In genomic region chr5:75160530-75161170, GRCm38 (mm10) we compare ENCODE assay signal across 28 mouse cellular contexts. TPM values are rescaled to one million over a fixed set of nuclear protein-coding genes. Genes with fewer than 3 reads are reported as not detected.
DNase-seq lines count a peak whose midpoint lies in the region; ATAC-seq and TF ChIP-seq lines count a peak whose summit lies in the region.
"Had no signal": no experiment of that assay in that cellular context is flagged by ENCODE, and none has a peak within 500 bp of the region (broad histone marks: within the 10 kb centered on the region; RNA-seq: fewer than 3 reads in every experiment).

No protein-coding gene starts in this region.

- ATAC-seq in heart, embryonic 11.5 days (replicated peaks; ENCODE audit: insufficient number of reproducible peaks, low FRiP score, low TSS enrichment), result no peak
- ATAC-seq in hindbrain, postnatal 0 days, result no peak
- no peak for ATAC-seq in hindbrain, embryonic 12.5 days (ENCODE audit: low FRiP score)
- no peak for ATAC-seq in limb, embryonic 12.5 days (ENCODE audit: insufficient number of reproducible peaks, insufficient read depth, low FRiP score, low TSS enrichment, low read depth)
- ATAC-seq: forebrain, embryonic 14.5 days; Patski had no signal

- no peaks in the 10 kb centered on the region for H3K27me3 ChIP-seq in heart, embryonic 11.5 days (ENCODE audit: control insufficient read depth, insufficient read depth, low read length)
- H3K27me3 ChIP-seq in heart, adult 2 months (ENCODE audit: control insufficient read depth, insufficient read depth, low read length), result no peaks in the 10 kb centered on the region
- no peaks in the 10 kb centered on the region for H3K27me3 ChIP-seq in hindbrain, postnatal 0 days (ENCODE audit: insufficient read depth, low read length)
- H3K27me3 ChIP-seq in hindbrain, embryonic 12.5 days, result peaks cover 11% of the 10 kb centered on the region
- H3K27me3 ChIP-seq in limb, embryonic 12.5 days, result no peaks in the 10 kb centered on the region
- H3K27me3 ChIP-seq: CH12.LX; embryonic facial prominence, embryonic 15.5 days had no signal

- TF ChIP-seq CTCF in heart, adult 2 months (IDR thresholded peaks at IDR 0.05), result no peak
- no peak for TF ChIP-seq CTCF in hindbrain, postnatal 0 days (IDR thresholded peaks at IDR 0.05; ENCODE audit: low read depth)
- no peak for TF ChIP-seq CTCF in brain, embryonic 14.5 days (IDR thresholded peaks at IDR 0.05; ENCODE audit: borderline replicate concordance, extremely low read depth, insufficient read depth, insufficient read length)

- 22% methylated on average over 12 of the region's 12 CpGs for WGBS in heart, embryonic 11.5 days (ENCODE audit: insufficient replicate concordance)
- 31% methylated on average over 12 of the region's 12 CpGs for WGBS in heart, adult 2 months
- WGBS in hindbrain, postnatal 0 days, result 57% methylated on average over 12 of the region's 12 CpGs
- WGBS in hindbrain, embryonic 12.5 days, result 69% methylated on average over 12 of the region's 12 CpGs
- WGBS in limb, embryonic 12.5 days, result 44% methylated on average over 12 of the region's 12 CpGs

- no peak overlapping the region; the same call in 1 of the 2 replicates for H3K27ac ChIP-seq in heart, embryonic 11.5 days (ENCODE audit: low read depth, low read length)
- H3K27ac ChIP-seq in heart, adult 2 months, result no peak overlapping the region
- peak overlapping the region; percentile 48; the same call in 1 of the 2 replicates for H3K27ac ChIP-seq in hindbrain, postnatal 0 days
- H3K27ac ChIP-seq in hindbrain, embryonic 12.5 days, result no peak overlapping the region
- no peak overlapping the region for H3K27ac ChIP-seq in limb, embryonic 12.5 days
- H3K27ac ChIP-seq: embryonic facial prominence, embryonic 15.5 days; kidney, embryonic 15.5 days; liver, embryonic 14.5 days; stomach, postnatal 0 days had no signal

- TF ChIP-seq POLR2A in heart, adult 2 months (IDR thresholded peaks at IDR 0.05; ENCODE audit: insufficient read depth, low read depth, low read length), result no peak
- no peak for TF ChIP-seq POLR2A in brain, embryonic 14.5 days (IDR thresholded peaks at IDR 0.05; ENCODE audit: borderline replicate concordance, extremely low read depth, insufficient read depth, insufficient read length, poor library complexity, severe bottlenecking)

- H3K9ac ChIP-seq in heart, embryonic 11.5 days (ENCODE audit: low read depth, low read length), result 0 out of 2 replicates have a peak overlapping the region, but pooled peaks have one; percentile 28
- no peak overlapping the region for H3K9ac ChIP-seq in heart, adult 2 months (ENCODE audit: low read depth, low read length)
- H3K9ac ChIP-seq in hindbrain, postnatal 0 days (replicated peaks; ENCODE audit: low read length), result no peak overlapping the region
- no peak overlapping the region for H3K9ac ChIP-seq in hindbrain, embryonic 12.5 days
- peak overlapping the region; percentile 31; the same call in 1 of the 2 replicates for H3K9ac ChIP-seq in limb, embryonic 12.5 days (replicated peaks)
- H3K9ac ChIP-seq: embryonic facial prominence, embryonic 15.5 days; kidney, embryonic 15.5 days; liver, embryonic 14.5 days; lung, embryonic 14.5 days had no signal

- no peak for TF ChIP-seq EP300 in heart, adult 2 months (IDR thresholded peaks at IDR 0.05; ENCODE audit: insufficient read depth, low read depth, low read length)

- intact Hi-C loops in heart, adult 2 months (cut with DNase I), result no loop called here

- H3K4me3 ChIP-seq in heart, embryonic 11.5 days (ENCODE audit: low read depth, low read length), result no peak overlapping the region
- no peak overlapping the region for H3K4me3 ChIP-seq in heart, adult 2 months
- H3K4me3 ChIP-seq in hindbrain, postnatal 0 days (ENCODE audit: low read length), result no peak overlapping the region
- no peak overlapping the region for H3K4me3 ChIP-seq in hindbrain, embryonic 12.5 days
- peak overlapping the region; percentile 12; the same call in 1 of the 2 replicates for H3K4me3 ChIP-seq in limb, embryonic 12.5 days (replicated peaks)
- H3K4me3 ChIP-seq: embryonic facial prominence, embryonic 15.5 days; kidney, embryonic 15.5 days; megakaryocyte, embryonic 14.5 days; myocyte had no signal

- no peaks in the 10 kb centered on the region for H3K9me3 ChIP-seq in heart, embryonic 11.5 days (replicated peaks; ENCODE audit: control insufficient read depth, low read length)
- H3K9me3 ChIP-seq in hindbrain, postnatal 0 days (ENCODE audit: low read length), result no peaks in the 10 kb centered on the region
- no peaks in the 10 kb centered on the region for H3K9me3 ChIP-seq in hindbrain, embryonic 12.5 days (replicated peaks)
- no peaks in the 10 kb centered on the region for H3K9me3 ChIP-seq in limb, embryonic 12.5 days
- H3K9me3 ChIP-seq: embryonic facial prominence, embryonic 15.5 days; G1E; kidney, embryonic 15.5 days; megakaryocyte, embryonic 14.5 days had no signal

- no peaks in the 10 kb centered on the region for H3K36me3 ChIP-seq in heart, embryonic 11.5 days (ENCODE audit: control insufficient read depth, insufficient read depth, low read length)
- H3K36me3 ChIP-seq in heart, adult 2 months (ENCODE audit: control insufficient read depth, insufficient read depth, low read length), result no peaks in the 10 kb centered on the region
- H3K36me3 ChIP-seq in hindbrain, postnatal 0 days (ENCODE audit: insufficient read depth, low read length), result no peaks in the 10 kb centered on the region
- H3K36me3 ChIP-seq in hindbrain, embryonic 12.5 days, result no peaks in the 10 kb centered on the region
- H3K36me3 ChIP-seq in limb, embryonic 12.5 days, result peaks cover 76% of the 10 kb centered on the region
- H3K36me3 ChIP-seq: G1E had no signal

- H3K79me2 ChIP-seq in heart, adult 2 months (replicated peaks; ENCODE audit: control insufficient read depth, insufficient read depth, low read length), result no peaks in the 10 kb centered on the region

- peaks cover 11% of the 10 kb centered on the region; the same call in 1 of the 2 replicates for H3K4me1 ChIP-seq in heart, embryonic 11.5 days (ENCODE audit: control insufficient read depth, insufficient read depth, low read length)
- peaks cover 1% of the 10 kb centered on the region; the same call in 1 of the 2 replicates for H3K4me1 ChIP-seq in heart, adult 2 months (ENCODE audit: control insufficient read depth, insufficient read depth, low read length)
- no peaks in the 10 kb centered on the region for H3K4me1 ChIP-seq in hindbrain, postnatal 0 days (ENCODE audit: insufficient read depth, low read length)
- peaks cover 8% of the 10 kb centered on the region; the same call in 1 of the 2 replicates for H3K4me1 ChIP-seq in hindbrain, embryonic 12.5 days
- H3K4me1 ChIP-seq in limb, embryonic 12.5 days (replicated peaks), result peaks cover 50% of the 10 kb centered on the region

- DNase-seq in heart, adult 2 months, result no peak
- no peak for DNase-seq in hindbrain, postnatal 0 days (ENCODE audit: low spot score)
- peak; percentile 55 for DNase-seq in brain, embryonic 14.5 days (ENCODE audit: low read depth)
- DNase-seq in thymus, adult 18-20 months, result no peak
- no peak for DNase-seq in layer of hippocampus, adult 11-12 months (ENCODE audit: low spot score)
- DNase-seq: adrenal gland, postnatal 36 days; B cell, adult 2 months; cerebellum, adult 11 months; cerebellum, postnatal 25 days; gastrocnemius, postnatal 10 days; heart, postnatal 14 days; kidney, adult 11 months; kidney, postnatal 36 days; lung, embryonic 14.5 days; midbrain, embryonic 14.5 days had no signal

- H3K4me2 ChIP-seq in heart, embryonic 11.5 days, result 0 out of 2 replicates have a peak overlapping the region, but pooled peaks have one; percentile 6
- 0 out of 2 replicates have a peak overlapping the region, but pooled peaks have one; percentile 18 for H3K4me2 ChIP-seq in hindbrain, postnatal 0 days (ENCODE audit: low read depth, low read length)
- H3K4me2 ChIP-seq in hindbrain, embryonic 12.5 days (replicated peaks), result no peak overlapping the region
- peak overlapping the region; percentile 64 for H3K4me2 ChIP-seq in limb, embryonic 12.5 days
- H3K4me2 ChIP-seq: embryonic facial prominence, embryonic 15.5 days; kidney, embryonic 15.5 days; lung, embryonic 14.5 days had no signal

RNA-seq across cellular contexts. Expression of gene Pdgfra, which starts 8.6 kb away (rescaled TPM):
- 28.0 and 37.4 TPM in 2 replicates for polyA plus RNA-seq in heart, embryonic 11.5 days (2014; fragmentation: Nextera tagmentation; extraction: Ambion mirVana)
- 10 to 100 TPM; 27.8 to 29.3 TPM for total RNA-seq in heart, adult 2 months (2021)
- 11.8 and 23.3 TPM in 2 replicates for polyA plus RNA-seq in heart, adult 2 months (2012; rRNA removed)
- total RNA-seq in hindbrain, postnatal 0 days (2014; rRNA removed), result 60.2 and 63.0 TPM in 2 replicates
- 21.9 and 25.7 TPM in 2 replicates for polyA plus RNA-seq in hindbrain, postnatal 0 days (2015; fragmentation: Nextera tagmentation; extraction: Ambion mirVana)
- polyA plus RNA-seq in hindbrain, embryonic 12.5 days (2016; fragmentation: Nextera tagmentation; extraction: Ambion mirVana), result 50.1 and 60.1 TPM in 2 replicates
- polyA plus RNA-seq in brain, embryonic 14.5 days (2012; rRNA removed), result 7.2 and 16.3 TPM in 2 replicates
- 148 and 159 TPM in 2 replicates for polyA plus RNA-seq in limb, embryonic 12.5 days (2016; fragmentation: Nextera tagmentation; extraction: Ambion mirVana)
- polyA plus RNA-seq: G1E had no signal

Comparison
In these comparisons a context has a peak if more than half of its experiments do, and no peak if none do; other contexts are left out.
1. H3K9ac ChIP-seq: peak in heart, embryonic 11.5 days (single experiment) and limb, embryonic 12.5 days (single experiment); none in heart, adult 2 months (single experiment), hindbrain, postnatal 0 days (single experiment) and hindbrain, embryonic 12.5 days (single experiment).